Mouse (Mus musculus): ENCODE measurements around the gene Atp11a. TPM values are rescaled to one million over a fixed set of nuclear protein-coding genes. Genes with fewer than 3 reads are reported as not detected.

Atp11a gene
- polyA plus RNA-seq, 1 experiment from 2014 or later = 15.6 TPM

- Histone ChIP-seq H3K27me3 (ENCODE audit: control insufficient read depth, insufficient read depth, low read length) (no peaks in the 10 kb centered on the region), H3K27ac (ENCODE audit: low read depth, low read length) (no peak overlapping the region), H3K4me1 (ENCODE audit: control insufficient read depth, insufficient read depth, low read length) (peaks cover 25% of the 10 kb centered on the region), H3K36me3 (ENCODE audit: control insufficient read depth, insufficient read depth, low read length) (peaks cover 13% of the 10 kb centered on the region), H3K9me3 (replicated peaks; ENCODE audit: control insufficient read depth, low read length) (no peaks in the 10 kb centered on the region), H3K9ac (ENCODE audit: low read depth, low read length) (no peak overlapping the region), H3K4me3 (ENCODE audit: low read depth, low read length) (no peak overlapping the region), H3K4me2 (no peak overlapping the region)
- WGBS (ENCODE audit: insufficient replicate concordance) = 57% methylated on average over 6 of the region's 6 CpGs
- no peak for ATAC-seq (replicated peaks; ENCODE audit: insufficient number of reproducible peaks, low FRiP score, low TSS enrichment)
Measured at GRCm38 (mm10) chr8:12828298-12828697, 71.5 kb downstream of the Atp11a start.

- ATAC-seq (replicated peaks; ENCODE audit: insufficient number of reproducible peaks, low FRiP score, low TSS enrichment) = no peak
- Histone ChIP-seq H3K9me3 (replicated peaks; ENCODE audit: control insufficient read depth, low read length) (no peaks in the 10 kb centered on the region), H3K36me3 (ENCODE audit: control insufficient read depth, insufficient read depth, low read length) (peaks cover 13% of the 10 kb centered on the region), H3K27ac (ENCODE audit: low read depth, low read length) (no peak overlapping the region), H3K4me3 (ENCODE audit: low read depth, low read length) (no peak overlapping the region), H3K4me1 (ENCODE audit: control insufficient read depth, insufficient read depth, low read length) (peaks cover 17% of the 10 kb centered on the region), H3K27me3 (ENCODE audit: control insufficient read depth, insufficient read depth, low read length) (no peaks in the 10 kb centered on the region), H3K9ac (ENCODE audit: low read depth, low read length) (no peak overlapping the region), H3K4me2 (no peak overlapping the region)
- WGBS (ENCODE audit: insufficient replicate concordance) = 70% methylated on average over 1 of the region's 1 CpGs
Measured at GRCm38 (mm10) chr8:12829381-12829780, 72.6 kb downstream of the Atp11a start.

- H3K27me3 ChIP-seq (ENCODE audit: control insufficient read depth, insufficient read depth, low read length) = no peaks in the 10 kb centered on the region
- WGBS (ENCODE audit: insufficient replicate concordance) = 75% methylated on average over 7 of the region's 7 CpGs
- ATAC-seq (replicated peaks; ENCODE audit: insufficient number of reproducible peaks, low FRiP score, low TSS enrichment) = no peak
- H3K27ac ChIP-seq (ENCODE audit: low read depth, low read length) = no peak overlapping the region
- H3K36me3 ChIP-seq (ENCODE audit: control insufficient read depth, insufficient read depth, low read length) = peaks cover 16% of the 10 kb centered on the region
- H3K4me2 ChIP-seq = no peak overlapping the region
- no peak overlapping the region for H3K9ac ChIP-seq (ENCODE audit: low read depth, low read length)
- H3K4me1 ChIP-seq (ENCODE audit: control insufficient read depth, insufficient read depth, low read length) = no peaks in the 10 kb centered on the region
- H3K4me3 ChIP-seq (ENCODE audit: low read depth, low read length) = no peak overlapping the region
- no peaks in the 10 kb centered on the region for H3K9me3 ChIP-seq (replicated peaks; ENCODE audit: control insufficient read depth, low read length)
Measured at GRCm38 (mm10) chr8:12831659-12832589, 75.1 kb downstream of the Atp11a start.

- Histone ChIP-seq H3K36me3 (ENCODE audit: control insufficient read depth, insufficient read depth, low read length) (peaks cover 15% of the 10 kb centered on the region), H3K27me3 (ENCODE audit: control insufficient read depth, insufficient read depth, low read length) (no peaks in the 10 kb centered on the region), H3K9me3 (replicated peaks; ENCODE audit: control insufficient read depth, low read length) (no peaks in the 10 kb centered on the region), H3K4me1 (ENCODE audit: control insufficient read depth, insufficient read depth, low read length) (no peaks in the 10 kb centered on the region), H3K9ac (ENCODE audit: low read depth, low read length) (no peak overlapping the region), H3K4me2 (no peak overlapping the region), H3K27ac (ENCODE audit: low read depth, low read length) (no peak overlapping the region), H3K4me3 (ENCODE audit: low read depth, low read length) (no peak overlapping the region)
- 76% methylated on average over 5 of the region's 5 CpGs for WGBS (ENCODE audit: insufficient replicate concordance)
- no peak for ATAC-seq (replicated peaks; ENCODE audit: insufficient number of reproducible peaks, low FRiP score, low TSS enrichment)
Measured at GRCm38 (mm10) chr8:12833616-12834015, 76.8 kb downstream of the Atp11a start.

- no peaks in the 10 kb centered on the region; the same call in none of the 2 replicates for H3K36me3 ChIP-seq (ENCODE audit: control insufficient read depth, insufficient read depth, low read length)
Measured at GRCm38 (mm10) chr8:12840834-12841233, 84.0 kb downstream of the Atp11a start.

GRCm38 (mm10) chr8:12842342-12842995 is 85.7 kb downstream of the Atp11a start:
- ATAC-seq (replicated peaks; ENCODE audit: insufficient number of reproducible peaks, low FRiP score, low TSS enrichment) = no peak
- Histone ChIP-seq H3K9me3 (replicated peaks; ENCODE audit: control insufficient read depth, low read length) (no peaks in the 10 kb centered on the region), H3K36me3 (ENCODE audit: control insufficient read depth, insufficient read depth, low read length) (no peaks in the 10 kb centered on the region; the same call in none of the 2 replicates), H3K4me1 (ENCODE audit: control insufficient read depth, insufficient read depth, low read length) (no peaks in the 10 kb centered on the region), H3K27me3 (ENCODE audit: control insufficient read depth, insufficient read depth, low read length) (no peaks in the 10 kb centered on the region), H3K27ac (ENCODE audit: low read depth, low read length) (no peak overlapping the region), H3K4me3 (ENCODE audit: low read depth, low read length) (no peak overlapping the region), H3K4me2 (no peak overlapping the region), H3K9ac (ENCODE audit: low read depth, low read length) (no peak overlapping the region)
- 79% methylated on average over 11 of the region's 11 CpGs for WGBS (ENCODE audit: insufficient replicate concordance)

More at GRCm38 (mm10) chr8:12840834-12841233, 84.0 kb downstream of the Atp11a start:
- ATAC-seq (replicated peaks; ENCODE audit: insufficient number of reproducible peaks, low FRiP score, low TSS enrichment) = no peak
- H3K4me1 ChIP-seq (ENCODE audit: control insufficient read depth, insufficient read depth, low read length) = no peaks in the 10 kb centered on the region
- no peaks in the 10 kb centered on the region for H3K9me3 ChIP-seq (replicated peaks; ENCODE audit: control insufficient read depth, low read length)
- no peaks in the 10 kb centered on the region for H3K27me3 ChIP-seq (ENCODE audit: control insufficient read depth, insufficient read depth, low read length)
- 89% methylated on average over 7 of the region's 7 CpGs for WGBS (ENCODE audit: insufficient replicate concordance)
- no peak overlapping the region for H3K9ac ChIP-seq (ENCODE audit: low read depth, low read length)
- H3K27ac ChIP-seq (ENCODE audit: low read depth, low read length) = no peak overlapping the region
- no peak overlapping the region for H3K4me3 ChIP-seq (ENCODE audit: low read depth, low read length)
- no peak overlapping the region for H3K4me2 ChIP-seq

- no peak overlapping the region for H3K9ac ChIP-seq (ENCODE audit: low read depth, low read length)
- H3K27ac ChIP-seq (ENCODE audit: low read depth, low read length) = no peak overlapping the region
- H3K4me1 ChIP-seq (ENCODE audit: control insufficient read depth, insufficient read depth, low read length) = no peaks in the 10 kb centered on the region
- H3K4me2 ChIP-seq = no peak overlapping the region
- WGBS (ENCODE audit: insufficient replicate concordance) = 91% methylated on average over 16 of the region's 16 CpGs
- H3K36me3 ChIP-seq (ENCODE audit: control insufficient read depth, insufficient read depth, low read length) = peaks cover 10% of the 10 kb centered on the region
- H3K27me3 ChIP-seq (ENCODE audit: control insufficient read depth, insufficient read depth, low read length) = no peaks in the 10 kb centered on the region
- H3K9me3 ChIP-seq (replicated peaks; ENCODE audit: control insufficient read depth, low read length) = no peaks in the 10 kb centered on the region
- ATAC-seq (replicated peaks; ENCODE audit: insufficient number of reproducible peaks, low FRiP score, low TSS enrichment) = no peak
- no peak overlapping the region for H3K4me3 ChIP-seq (ENCODE audit: low read depth, low read length)
Measured at GRCm38 (mm10) chr8:12844347-12844950, 87.6 kb downstream of the Atp11a start.

GRCm38 (mm10) chr8:12846447-12846846 is 89.6 kb downstream of the Atp11a start:
- Histone ChIP-seq H3K9ac (ENCODE audit: low read depth, low read length) (no peak overlapping the region), H3K9me3 (replicated peaks; ENCODE audit: control insufficient read depth, low read length) (no peaks in the 10 kb centered on the region), H3K27me3 (ENCODE audit: control insufficient read depth, insufficient read depth, low read length) (no peaks in the 10 kb centered on the region), H3K4me2 (no peak overlapping the region), H3K27ac (ENCODE audit: low read depth, low read length) (no peak overlapping the region), H3K4me3 (ENCODE audit: low read depth, low read length) (no peak overlapping the region), H3K36me3 (ENCODE audit: control insufficient read depth, insufficient read depth, low read length) (peaks cover 12% of the 10 kb centered on the region), H3K4me1 (ENCODE audit: control insufficient read depth, insufficient read depth, low read length) (no peaks in the 10 kb centered on the region)
- no peak for ATAC-seq (replicated peaks; ENCODE audit: insufficient number of reproducible peaks, low FRiP score, low TSS enrichment)
- WGBS (ENCODE audit: insufficient replicate concordance) = 85% methylated on average over 6 of the region's 6 CpGs
